Mouse (Mus musculus): ENCODE data around the gene Rbm17.

- TF ChIP-seq CTCF (IDR thresholded peaks at IDR 0.05) (peak; percentile 92), EP300 (IDR thresholded peaks at IDR 0.05) (no peak)
These were observed 61.3 kb downstream of the Rbm17 start for GRCm38 (mm10) chr2:11542640-11543039.

Measured in lung, postnatal 0 days (tissue).